Mouse (Mus musculus) layer of hippocampus, adult 2 months (tissue): ENCODE measurements around the gene Cldn4. TPM values are rescaled to one million over a fixed set of nuclear protein-coding genes. Genes with fewer than 3 reads are reported as not detected.
"Not testable (repeated sequence)": the region's sequence is repeated elsewhere in the genome, so short reads cannot be mapped to it uniquely, and the experiment has no call there.

Source experiments
- DNase-seq, 2 experiments: peaks; one replicate each; pipeline ENCODE4 v3.0.0; 2022; ENCODE audit warnings: low spot score in 2 of 2
- H3K27ac ChIP-seq: fragments of 200-600 bp; 2 replicates; pipeline ENCODE4 v1.8.1; 2022
- H3K4me3 ChIP-seq: fragments of 200-600 bp; 2 replicates; pipeline ENCODE4 v1.8.1; 2022; ENCODE audit warnings: mild to moderate bottlenecking
- CTCF ChIP-seq: fragments of 200-600 bp; conservative IDR thresholded peaks from 2 replicates; pipeline ENCODE4 v1.8.1; 2022; ENCODE audit warnings: antibody characterized with exemption, mild to moderate bottlenecking, moderate library complexity
- total RNA-seq, 2 experiments: library from RNA; stranded (reverse); gene quantifications; 2 replicates each; pipeline ENCODE4 v1.2.3; 2021

Cldn4 gene
- total RNA-seq, 2 experiments from 2014 or later = not detected

DNA sequence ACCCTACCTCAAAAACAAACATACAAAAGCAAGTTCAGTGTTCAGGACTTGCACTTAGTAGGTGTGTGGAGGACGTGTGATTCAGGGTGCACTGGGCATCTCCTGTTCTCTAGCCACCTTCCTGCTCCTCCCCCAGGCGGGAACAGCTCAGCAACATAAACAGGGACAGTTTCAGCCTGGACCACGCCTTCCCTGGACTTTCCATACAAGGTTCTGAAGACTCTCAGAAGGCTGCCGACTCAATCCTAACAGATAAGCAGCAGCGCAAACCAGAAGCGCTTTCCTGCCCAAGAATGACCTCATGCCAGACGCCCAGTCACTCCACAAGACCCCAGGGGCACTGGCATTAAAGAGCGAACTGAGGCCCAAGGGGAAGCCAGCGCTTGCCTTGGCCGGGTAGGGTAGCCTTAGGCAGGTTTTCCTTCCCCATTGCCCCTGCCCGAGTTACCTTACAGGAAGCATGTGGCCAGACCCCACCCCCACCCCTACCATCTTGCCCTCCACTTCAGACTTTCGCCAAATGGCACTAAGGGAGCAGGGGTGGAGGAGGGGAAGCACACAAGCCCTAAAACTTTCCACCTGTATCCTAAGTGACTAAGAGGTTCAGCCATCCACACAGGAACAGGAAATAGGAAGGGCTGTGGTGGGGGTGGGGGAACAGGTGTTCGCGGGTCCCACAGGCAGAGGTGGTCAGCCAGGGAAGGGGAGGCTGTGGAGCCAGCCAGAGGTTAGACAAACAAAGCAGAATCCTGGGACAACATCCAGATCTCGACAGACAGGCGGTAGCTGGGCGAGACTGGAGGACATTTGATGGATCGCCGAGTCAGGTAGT is 4.5 kb upstream of the Cldn4 start:
- no peak for TF ChIP-seq CTCF
- DNase-seq = no peak
- Histone ChIP-seq H3K4me3 (no peak overlapping the region), H3K27ac (no peak overlapping the region)

DNA sequence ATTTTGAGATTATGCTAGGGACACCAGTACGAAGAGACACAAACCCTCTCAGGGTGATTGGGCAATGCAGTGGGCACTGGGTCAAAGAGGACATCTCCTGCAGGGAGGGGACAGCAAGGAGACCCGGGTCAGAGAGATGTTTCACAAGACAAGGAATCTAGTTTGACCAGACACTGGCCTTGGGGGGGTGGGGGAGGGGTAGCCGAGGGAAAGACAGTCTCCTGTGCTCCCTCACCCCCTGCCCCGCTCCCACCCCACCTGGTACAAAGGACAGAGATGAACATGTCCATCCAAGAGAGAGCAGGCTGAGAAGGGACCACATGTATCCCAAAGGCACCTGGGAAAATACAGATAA is 1.3 kb upstream of the Cldn4 start:
- no peak for DNase-seq
- no peak overlapping the region for H3K4me3 ChIP-seq
- no peak for TF ChIP-seq CTCF
- H3K27ac ChIP-seq = no peak overlapping the region

DNA sequence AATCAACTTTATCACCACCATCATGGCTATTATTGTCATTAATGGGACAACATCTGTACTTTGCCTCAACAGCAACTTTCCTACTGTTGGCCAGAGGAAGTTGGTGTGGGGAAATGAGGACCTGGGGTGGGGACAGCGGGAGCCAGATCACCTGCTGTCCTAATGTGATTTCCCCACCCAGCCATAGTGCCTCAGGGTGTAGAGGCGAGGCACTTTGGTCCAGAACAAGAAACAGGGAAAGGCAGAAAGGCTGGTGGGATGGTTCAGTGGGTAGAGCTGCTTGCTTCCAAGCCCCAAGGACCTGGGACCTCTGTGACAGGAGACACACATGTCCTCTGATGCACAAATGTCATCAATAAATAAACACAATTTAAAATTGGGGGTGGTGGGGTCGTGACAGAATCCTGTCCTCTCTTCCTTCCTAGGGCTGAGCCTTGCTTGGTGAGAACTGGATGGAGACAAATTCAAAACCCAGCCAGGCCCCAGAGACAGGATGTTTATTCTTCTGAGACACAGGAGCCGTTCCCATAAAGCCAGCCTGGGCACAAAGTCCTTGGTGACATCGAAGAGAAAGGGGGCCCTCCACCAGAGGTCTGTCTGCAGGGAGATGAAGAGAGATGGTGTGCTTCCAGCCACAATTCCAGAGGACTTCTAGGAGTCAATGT is 818 bp upstream of the Cldn4 start:
- Histone ChIP-seq H3K27ac (no peak overlapping the region), H3K4me3 (no peak overlapping the region)
- no peak for DNase-seq
- no peak for TF ChIP-seq CTCF

GRCm38 (mm10) chr5:134946063-134946856 is 474 bp downstream of the Cldn4 start:
- no peak overlapping the region for H3K4me3 ChIP-seq
- no peak for TF ChIP-seq CTCF
- no peak overlapping the region for H3K27ac ChIP-seq
- DNase-seq = no peak

DNA sequence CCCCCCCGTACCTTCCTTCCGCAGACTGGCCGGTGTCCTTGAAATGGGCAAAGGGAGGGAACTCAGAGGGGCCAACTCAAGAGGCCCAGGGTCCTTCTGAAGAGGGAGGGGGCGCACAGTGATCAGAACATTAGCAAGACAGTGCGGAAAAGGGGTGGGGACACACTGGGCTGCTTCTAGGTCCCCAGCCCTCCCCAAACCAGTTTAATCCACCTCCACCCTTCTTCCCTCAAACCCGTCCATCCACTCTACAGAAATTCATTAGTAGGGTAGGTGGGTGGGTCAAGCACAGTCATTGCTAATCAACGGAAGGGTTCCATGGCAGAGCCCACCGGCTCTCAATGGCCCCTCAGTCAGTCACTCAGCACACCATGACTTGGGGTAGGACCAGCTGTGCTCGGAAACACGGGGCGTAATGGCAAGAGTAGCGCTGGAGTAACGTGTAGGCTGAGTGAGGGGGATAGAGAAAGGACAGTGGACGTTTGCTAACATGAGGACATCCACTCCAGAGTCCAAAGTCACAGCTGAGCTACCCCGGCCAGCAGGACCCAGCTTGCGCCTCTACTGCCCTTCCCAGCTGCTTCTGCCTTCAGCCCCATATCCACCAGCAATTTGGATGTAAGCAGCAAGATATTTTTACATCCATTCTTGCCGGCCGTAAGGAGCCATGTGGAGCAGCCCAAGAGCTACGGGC is 1.3 kb downstream of the Cldn4 start:
- DNase-seq = no peak
- TF ChIP-seq CTCF = no peak
- no peak overlapping the region for H3K4me3 ChIP-seq
- no peak overlapping the region for H3K27ac ChIP-seq

- no peak overlapping the region for H3K27ac ChIP-seq
- DNase-seq = no peak
- H3K4me3 ChIP-seq = no peak overlapping the region
- no peak for TF ChIP-seq CTCF
Measured at GRCm38 (mm10) chr5:134944179-134944578, 2.6 kb downstream of the Cldn4 start.

- DNase-seq = no peak
- no peak for TF ChIP-seq CTCF
- Histone ChIP-seq H3K27ac (no peak overlapping the region), H3K4me3 (no peak overlapping the region)
Measured at GRCm38 (mm10) chr5:134942740-134943139, 4.0 kb downstream of the Cldn4 start.

- no peak for TF ChIP-seq CTCF
- DNase-seq = no peak
- Histone ChIP-seq H3K4me3 (no peak overlapping the region), H3K27ac (no peak overlapping the region)
Measured at GRCm38 (mm10) chr5:134941472-134942209, 5.1 kb downstream of the Cldn4 start.

- DNase-seq, H3K27ac ChIP-seq, H3K4me3 ChIP-seq: not testable (repeated sequence)
Measured at GRCm38 (mm10) chr5:134939554-134939953, 7.2 kb downstream of the Cldn4 start.

DNA sequence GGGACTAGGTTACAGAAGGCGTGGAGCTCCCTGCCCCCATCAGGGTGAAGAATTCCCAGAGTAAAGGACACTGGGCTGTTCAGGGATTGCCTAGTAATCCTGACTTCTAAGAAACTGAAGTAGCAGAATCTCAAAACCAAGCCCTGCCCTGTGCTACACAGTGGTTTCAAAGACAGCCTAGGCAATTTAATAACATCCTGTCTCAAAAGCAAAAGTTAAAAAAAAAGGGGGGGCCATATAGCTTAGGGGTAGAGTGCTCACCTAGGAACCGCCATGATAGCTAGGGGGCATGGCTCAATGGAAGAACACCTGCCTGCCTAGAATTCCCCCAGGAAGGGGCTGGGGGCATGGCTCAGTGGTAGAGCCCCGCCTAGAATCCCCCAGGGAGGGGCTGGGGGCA is 7.7 kb downstream of the Cldn4 start:
- DNase-seq = no peak
- TF ChIP-seq CTCF = no peak
- no peak overlapping the region for H3K27ac ChIP-seq
- H3K4me3 ChIP-seq = no peak overlapping the region

GRCm38 (mm10) chr5:134936626-134937185 is 10.0 kb downstream of the Cldn4 start:
- DNase-seq = no peak
- no peak for TF ChIP-seq CTCF

GRCm38 (mm10) chr5:134936051-134936450 is 10.7 kb downstream of the Cldn4 start:
- Histone ChIP-seq H3K4me3 (no peak overlapping the region), H3K27ac (no peak overlapping the region)
- TF ChIP-seq CTCF = no peak
- DNase-seq = no peak

More at GRCm38 (mm10) chr5:134936626-134937185, 10.0 kb downstream of the Cldn4 start:
- Histone ChIP-seq H3K4me3 (no peak overlapping the region), H3K27ac (no peak overlapping the region)
